Mouse (Mus musculus) testis, adult 2 months (tissue): Measurements from ENCODE around the gene Atxn2.

Experiments used
- CTCF ChIP-seq: fragments of 200-500 bp; IDR thresholded peaks from 2 replicates; pipeline ENCODE4 v1.5.1; 2012; ENCODE audit warnings: low read depth, mild to moderate bottlenecking, inconsistent platforms, low read length, moderate library complexity; ENCODE audit not compliant: control insufficient read depth, insufficient read depth, insufficient replicate concordance
- POLR2A ChIP-seq: fragments of 200-500 bp; IDR thresholded peaks from 2 replicates; pipeline ENCODE4 v1.6.1; 2012; ENCODE audit warnings: low read depth, mild to moderate bottlenecking, inconsistent platforms, low read length, moderate library complexity; ENCODE audit not compliant: control insufficient read depth

DNA sequence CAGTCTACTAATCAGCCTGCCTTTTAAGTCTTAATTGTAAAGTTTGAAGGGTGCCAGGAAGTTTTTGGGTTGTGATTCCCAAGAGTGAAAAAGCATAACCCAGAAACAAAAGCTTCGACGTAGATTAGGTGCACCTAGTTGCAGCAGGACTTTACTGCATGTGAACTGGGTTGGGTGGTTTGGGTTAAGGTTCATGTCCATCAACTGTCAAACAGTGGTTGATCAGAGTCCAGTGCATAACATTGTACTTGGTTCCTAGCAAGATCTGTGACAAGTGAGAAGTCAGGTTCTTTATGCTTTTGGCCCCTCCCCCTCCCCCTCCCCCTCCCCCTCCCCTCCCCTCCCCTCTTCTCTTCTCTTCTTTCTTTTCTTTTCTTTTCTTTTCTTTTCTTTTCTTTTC is 31.8 kb downstream of the Atxn2 start:
- TF ChIP-seq CTCF (no peak), POLR2A (no peak)
